Mouse (Mus musculus) MEL (cell line): ENCODE measurements around the gene Lrrtm3.

ENCODE experiments used
- GABPA ChIP-seq: IDR thresholded peaks from 2 replicates; pipeline ENCODE4 v1.6.1; 2012; ENCODE audit warnings: low read depth, mild to moderate bottlenecking, inconsistent platforms, low read length, improper control_type of control experiment, moderate library complexity
- MAX ChIP-seq: IDR thresholded peaks from 2 replicates; pipeline ENCODE4 v1.6.1; 2011; ENCODE audit warnings: low read length, improper control_type of control experiment
- POLR2A ChIP-seq, 2 experiments: IDR thresholded peaks; 2 replicates each; pipeline ENCODE4 v1.6.1; 2011 to 2012; ENCODE audit warnings: low read length in 2 of 2, mild to moderate bottlenecking in 2 of 2, control low read depth in 1 of 2, improper control_type of control experiment in 1 of 2, low read depth in 1 of 2, moderate library complexity in 1 of 2; ENCODE audit not compliant: control insufficient read depth in 1 of 2, insufficient read depth in 1 of 2, poor library complexity in 1 of 2
- USF1 ChIP-seq: IDR thresholded peaks from 2 replicates; pipeline ENCODE4 v1.6.1; 2014; ENCODE audit warnings: low read depth, mild to moderate bottlenecking, inconsistent platforms, low read length, improper control_type of control experiment, moderate library complexity

GRCm38 (mm10) chr10:63978101-63978500 lies 112.0 kb downstream of the Lrrtm3 start:
- TF ChIP-seq USF1 (no peak), GABPA (no peak), MAX (no peak), POLR2A (IDR thresholded peaks at IDR 0.05; ENCODE audit: control insufficient read depth in 1 of 2, insufficient read depth in 1 of 2, low read depth in 1 of 2, low read length in 2 of 2, poor library complexity in 1 of 2) (no peak)
